Mouse (Mus musculus): ENCODE results near the gene Nck2.

Gene Nck2

GRCm38 (mm10) chr1:43444531-43444930 lies at the start of gene Nck2:
Nck2 (plus strand) TSS chr1:43444579.
- no peak for DNase-seq (ENCODE audit: low spot score)

- DNase-seq (ENCODE audit: low spot score) = no peak
These were observed 49.3 kb upstream of the Nck2 start for GRCm38 (mm10) chr1:43395040-43395439.

- no peak for DNase-seq (ENCODE audit: low spot score)
These were observed 48.6 kb upstream of the Nck2 start for GRCm38 (mm10) chr1:43395799-43396198.

- peak; percentile 52 for DNase-seq (ENCODE audit: low spot score)
These were observed 47.9 kb upstream of the Nck2 start for GRCm38 (mm10) chr1:43396522-43396921.

- no peak for DNase-seq (ENCODE audit: low spot score)
These were observed 47.3 kb upstream of the Nck2 start for GRCm38 (mm10) chr1:43397096-43397495.

- DNase-seq (ENCODE audit: low spot score) = no peak
These were observed 45.4 kb upstream of the Nck2 start for GRCm38 (mm10) chr1:43398738-43399601.

GRCm38 (mm10) chr1:43399602-43400216 lies 44.7 kb upstream of the Nck2 start:
- DNase-seq (ENCODE audit: low spot score) = no peak

GRCm38 (mm10) chr1:43400655-43401054 lies 43.7 kb upstream of the Nck2 start:
- no peak for DNase-seq (ENCODE audit: low spot score)

- no peak for DNase-seq (ENCODE audit: low spot score)
These were observed 41.0 kb upstream of the Nck2 start for GRCm38 (mm10) chr1:43403341-43403740.

GRCm38 (mm10) chr1:43404693-43405678 lies 39.4 kb upstream of the Nck2 start:
- no peak for DNase-seq (ENCODE audit: low spot score)

GRCm38 (mm10) chr1:43409019-43409418 lies 35.4 kb upstream of the Nck2 start:
- DNase-seq (ENCODE audit: low spot score) = no peak

- no peak for DNase-seq (ENCODE audit: low spot score)
These were observed 31.6 kb upstream of the Nck2 start for GRCm38 (mm10) chr1:43412825-43413224.

- DNase-seq (ENCODE audit: low spot score) = no peak
These were observed 31.1 kb upstream of the Nck2 start for GRCm38 (mm10) chr1:43413298-43413697.

GRCm38 (mm10) chr1:43413749-43414148 lies 30.6 kb upstream of the Nck2 start:
- DNase-seq (ENCODE audit: low spot score) = no peak

- DNase-seq (ENCODE audit: low spot score) = no peak
These were observed 30.2 kb upstream of the Nck2 start for GRCm38 (mm10) chr1:43414228-43414627.

GRCm38 (mm10) chr1:43414971-43415370 lies 29.4 kb upstream of the Nck2 start:
- no peak for DNase-seq (ENCODE audit: low spot score)

GRCm38 (mm10) chr1:43422969-43423748 lies 21.2 kb upstream of the Nck2 start:
- DNase-seq (ENCODE audit: low spot score) = no peak

- DNase-seq (ENCODE audit: low spot score) = no peak
These were observed 17.9 kb upstream of the Nck2 start for GRCm38 (mm10) chr1:43426526-43426925.

- DNase-seq (ENCODE audit: low spot score) = no peak
These were observed 17.3 kb upstream of the Nck2 start for GRCm38 (mm10) chr1:43426993-43427535.

GRCm38 (mm10) chr1:43429924-43430876 lies 14.2 kb upstream of the Nck2 start:
- no peak for DNase-seq (ENCODE audit: low spot score)
